Mouse (Mus musculus) liver, embryonic 14.5 days (tissue): ENCODE measurements around the gene Slc25a21.

Source experiments
- CTCF ChIP-seq: IDR thresholded peaks from 2 replicates; pipeline ENCODE4 v1.5.1; 2016; ENCODE audit warnings: antibody characterized with exemption, low read depth, control low read depth
- EP300 ChIP-seq: IDR thresholded peaks from 2 replicates; pipeline ENCODE4 v1.6.1; 2016; ENCODE audit warnings: antibody characterized with exemption, low read depth

- no peak for TF ChIP-seq CTCF
- no peak for TF ChIP-seq EP300
Measured at GRCm38 (mm10) chr12:57199427-57199826, 2.2 kb upstream of the Slc25a21 start.
